Mouse (Mus musculus): Measurements from ENCODE around the gene St6galnac3.

DNA sequence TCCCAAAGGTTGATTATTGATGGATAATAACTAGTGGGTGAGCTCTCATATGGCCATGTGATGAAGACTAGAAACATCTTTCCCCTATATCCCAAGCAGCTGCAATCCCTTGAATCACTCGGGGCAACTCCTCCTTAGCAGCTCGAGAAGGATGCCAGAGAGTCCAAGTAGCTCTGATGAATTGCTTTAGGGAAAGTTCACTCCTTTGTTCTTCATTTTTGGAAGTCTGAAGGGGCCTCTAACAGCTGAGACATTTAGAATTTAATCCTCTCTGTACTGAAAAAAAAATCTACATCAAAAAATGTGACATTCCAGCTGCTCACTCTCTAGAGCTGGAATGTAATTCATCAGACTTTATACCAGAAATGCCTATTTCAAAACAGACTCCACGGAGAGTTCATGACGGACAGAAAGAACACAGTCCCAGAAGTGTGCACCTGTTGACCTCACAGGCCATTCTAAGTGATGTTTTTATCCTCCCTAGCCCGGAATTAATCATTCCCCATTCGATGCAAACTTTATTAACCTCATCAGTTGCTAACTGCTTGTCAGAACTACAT, 211.4 kb downstream of the St6galnac3 start:
- TF ChIP-seq CTCF (IDR thresholded peaks at IDR 0.05; ENCODE audit: control insufficient read depth, insufficient read depth, insufficient read length) (no peak), MAX (IDR thresholded peaks at IDR 0.05) (no peak)
